Mouse (Mus musculus): ENCODE data around the gene Ephx1.

Ephx1 gene

GRCm38 (mm10) chr1:180934467-180935419, 86.0 kb downstream of the Ephx1 start, which contains the start of gene Lefty1:
TSS of gene Lefty1 (plus strand) at chr1:180935022.
- DNase-seq = no peak

GRCm38 (mm10) chr1:180933659-180934058, 87.0 kb downstream of the Ephx1 start:
- no peak for DNase-seq

- no peak for DNase-seq
Observed at GRCm38 (mm10) chr1:180931106-180931505, 89.6 kb downstream of the Ephx1 start.

- no peak for DNase-seq
Observed at GRCm38 (mm10) chr1:180929599-180929998, 91.1 kb downstream of the Ephx1 start.

GRCm38 (mm10) chr1:180926286-180926685, 94.4 kb downstream of the Ephx1 start:
- DNase-seq = no peak

Measured in right cerebral cortex, postnatal 25 days (tissue).